Mouse (Mus musculus) MEL (cell line): ENCODE measurements at regions not wholly inside any gene's neighbourhood (a gene's known extent, or its start where the extent isn't known, plus 50 kb on each side); places are given as distances from the start of the nearest gene placed in this dataset.

ENCODE experiments used
- DNase-seq: peaks from one replicate; pipeline ENCODE4 v3.0.0; 2011; ENCODE audit warnings: low read depth, low spot score
- H3K27ac ChIP-seq: 2 replicates; pipeline ENCODE4 v1.5.1; 2012; ENCODE audit warnings: low read depth, mild to moderate bottlenecking, control low read depth, low read length, moderate library complexity; ENCODE audit not compliant: control insufficient read depth
- H3K27me3 ChIP-seq, 2 experiments: fragments of 150-350 bp in 1 of 2; sonication (generic) in 1 of 2; 2 replicates each; pipeline ENCODE4 v1.6.1; 2012; ENCODE audit warnings: low read length in 2 of 2, mild to moderate bottlenecking in 2 of 2, improper control_type of control experiment in 1 of 2, moderate library complexity in 1 of 2; ENCODE audit not compliant: insufficient read depth in 2 of 2, control insufficient read depth in 1 of 2
- H3K36me3 ChIP-seq, 2 experiments: 2 replicates each; pipeline ENCODE4 v1.6.1; 2012 to 2014; ENCODE audit warnings: low read length in 2 of 2, improper control_type of control experiment in 1 of 2, inconsistent platforms in 1 of 2, mild to moderate bottlenecking in 1 of 2; ENCODE audit not compliant: insufficient read depth in 2 of 2, control insufficient read depth in 1 of 2
- H3K4me1 ChIP-seq, 2 experiments: fragments of 150-350 bp in 1 of 2; sonication (generic) in 1 of 2; 2 replicates each; pipeline ENCODE4 v1.6.1; 2012; ENCODE audit warnings: low read length in 2 of 2, improper control_type of control experiment in 1 of 2, mild to moderate bottlenecking in 1 of 2; ENCODE audit not compliant: insufficient read depth in 2 of 2, control insufficient read depth in 1 of 2
- H3K4me3 ChIP-seq, 2 experiments: fragments of 150-350 bp in 1 of 2; sonication (generic) in 1 of 2; 2 replicates each; pipeline ENCODE4 v1.5.1; 2012; ENCODE audit warnings: low read depth in 2 of 2, low read length in 2 of 2, mild to moderate bottlenecking in 2 of 2, moderate library complexity in 2 of 2, control low read depth in 1 of 2, improper control_type of control experiment in 1 of 2; ENCODE audit not compliant: control insufficient read depth in 1 of 2, insufficient read depth in 1 of 2
- H3K79me2 ChIP-seq: 2 replicates; pipeline ENCODE4 v1.6.1; 2012; ENCODE audit warnings: mild to moderate bottlenecking, low read length, moderate library complexity; ENCODE audit not compliant: control insufficient read depth, poor library complexity, insufficient read depth
- H3K9ac ChIP-seq: 2 replicates; pipeline ENCODE4 v1.6.1; 2012; ENCODE audit warnings: low read depth, mild to moderate bottlenecking, control low read depth, low read length, moderate library complexity; ENCODE audit not compliant: control insufficient read depth, poor library complexity, severe bottlenecking
- H3K9me3 ChIP-seq: fragments of 150-350 bp; sonication (generic); replicated peaks from 2 replicates; pipeline ENCODE4 v1.6.1; 2012; ENCODE audit warnings: mild to moderate bottlenecking, low read length, improper control_type of control experiment, moderate library complexity; ENCODE audit not compliant: insufficient read depth
- GABPA ChIP-seq: IDR thresholded peaks from 2 replicates; pipeline ENCODE4 v1.6.1; 2012; ENCODE audit warnings: low read depth, mild to moderate bottlenecking, inconsistent platforms, low read length, improper control_type of control experiment, moderate library complexity
- JUND ChIP-seq: IDR thresholded peaks from 2 replicates; pipeline ENCODE4 v1.6.1; 2011; ENCODE audit warnings: low read depth, mild to moderate bottlenecking, improper control_type of control experiment, low read length
- KAT2A ChIP-seq: conservative IDR thresholded peaks from 2 replicates; pipeline ENCODE4 v1.6.1; 2012; ENCODE audit warnings: low read depth, low read length, improper control_type of control experiment, inconsistent platforms
- MAFK ChIP-seq: IDR thresholded peaks from 2 replicates; pipeline ENCODE4 v1.6.1; 2011; ENCODE audit warnings: low read depth, mild to moderate bottlenecking, low read length, improper control_type of control experiment, borderline replicate concordance
- MAX ChIP-seq: IDR thresholded peaks from 2 replicates; pipeline ENCODE4 v1.6.1; 2011; ENCODE audit warnings: low read length, improper control_type of control experiment
- MAZ ChIP-seq: IDR thresholded peaks from 2 replicates; pipeline ENCODE4 v1.6.1; 2012; ENCODE audit warnings: low read depth, mild to moderate bottlenecking, inconsistent platforms, low read length, improper control_type of control experiment
- NELFE ChIP-seq: IDR thresholded peaks from 2 replicates; pipeline ENCODE4 v1.6.1; 2011; ENCODE audit warnings: low read depth, low read length, improper control_type of control experiment
- NRF1 ChIP-seq: IDR thresholded peaks from 2 replicates; pipeline ENCODE4 v1.6.1; 2014; ENCODE audit warnings: low read depth, mild to moderate bottlenecking, inconsistent platforms, low read length, improper control_type of control experiment, moderate library complexity; ENCODE audit not compliant: poor library complexity, insufficient read depth, severe bottlenecking
- RCOR1 ChIP-seq: IDR thresholded peaks from 2 replicates; pipeline ENCODE4 v1.6.1; 2012; ENCODE audit warnings: low read depth, mild to moderate bottlenecking, inconsistent platforms, low read length, improper control_type of control experiment
- SIN3A ChIP-seq: IDR thresholded peaks from 2 replicates; pipeline ENCODE4 v1.6.1; 2012; ENCODE audit warnings: low read length, improper control_type of control experiment, inconsistent platforms
- TAL1 ChIP-seq: IDR thresholded peaks from 2 replicates; pipeline ENCODE4 v1.6.1; 2012; ENCODE audit warnings: mild to moderate bottlenecking, inconsistent platforms, low read length, moderate library complexity, mixed read lengths
- USF1 ChIP-seq: IDR thresholded peaks from 2 replicates; pipeline ENCODE4 v1.6.1; 2014; ENCODE audit warnings: low read depth, mild to moderate bottlenecking, inconsistent platforms, low read length, improper control_type of control experiment, moderate library complexity
- USF2 ChIP-seq, 2 experiments: IDR thresholded peaks; 2 replicates each; pipeline ENCODE4 v1.6.1; 2011 to 2012; ENCODE audit warnings: improper control_type of control experiment in 2 of 2, low read length in 2 of 2, borderline replicate concordance in 1 of 2, inconsistent platforms in 1 of 2, low read depth in 1 of 2, mild to moderate bottlenecking in 1 of 2; ENCODE audit not compliant: insufficient read depth in 1 of 2
- ZKSCAN1 ChIP-seq: IDR thresholded peaks from 2 replicates; pipeline ENCODE4 v1.6.1; 2012; ENCODE audit warnings: low read depth, mild to moderate bottlenecking, inconsistent platforms, low read length, improper control_type of control experiment, moderate library complexity
- ZNF384 ChIP-seq: IDR thresholded peaks from 2 replicates; pipeline ENCODE4 v1.6.1; 2012; ENCODE audit warnings: low read depth, mild to moderate bottlenecking, inconsistent platforms, low read length, improper control_type of control experiment

DNA sequence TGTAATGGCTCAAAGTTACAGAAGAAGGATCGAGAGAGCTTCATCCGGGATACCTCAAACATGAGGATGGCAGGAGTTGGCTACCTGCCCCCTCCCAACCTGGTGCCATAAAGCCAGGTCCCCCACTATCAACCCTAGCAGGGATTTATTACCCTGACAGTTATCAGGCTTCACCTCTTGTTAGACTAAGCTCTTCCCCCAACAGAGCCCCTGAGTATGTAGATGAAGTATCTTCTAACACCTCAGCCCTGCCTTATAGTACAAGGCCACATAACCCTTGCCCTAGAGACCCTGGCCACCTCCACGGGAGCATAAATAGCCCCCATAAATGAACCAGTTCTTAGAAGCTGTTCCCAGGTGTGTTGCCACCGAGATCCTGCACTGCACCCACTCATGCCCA, 158.9 kb upstream of the Kiz start:
- no peak for DNase-seq
- Histone ChIP-seq H3K4me3 (no peak overlapping the region), H3K79me2 (no peaks in the 10 kb centered on the region), H3K9me3 (no peaks in the 10 kb centered on the region), H3K27ac (no peak overlapping the region), H3K9ac (no peak overlapping the region), H3K4me1 (no peaks in the 10 kb centered on the region), H3K27me3 (no peaks in the 10 kb centered on the region), H3K36me3 (no peaks in the 10 kb centered on the region)
- TF ChIP-seq USF1 (no peak), GABPA (no peak), MAFK (no peak), MAX (no peak)

DNA sequence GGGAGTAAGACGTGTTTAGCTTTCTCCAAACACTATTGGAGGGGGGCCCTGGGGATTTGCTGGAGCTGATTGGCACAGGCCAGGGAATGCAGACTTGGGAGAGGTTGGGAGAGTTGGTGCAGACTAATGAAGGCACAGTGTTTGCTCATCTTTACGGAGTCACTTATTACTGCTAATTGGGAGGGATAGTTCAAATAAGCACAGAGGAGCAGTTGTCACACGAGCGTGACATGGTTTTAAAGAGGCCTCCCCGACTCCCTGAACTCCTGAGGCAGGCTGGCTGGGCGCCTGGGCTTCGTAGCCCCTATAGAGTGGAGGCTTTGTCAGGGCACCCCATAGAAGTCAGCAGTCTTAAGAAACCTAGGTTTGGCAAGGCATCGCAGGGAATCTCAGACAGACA, 145.0 kb upstream of the Kiz start:
- no peak overlapping the region for H3K4me3 ChIP-seq
- H3K9me3 ChIP-seq = no peaks in the 10 kb centered on the region
- H3K27me3 ChIP-seq = no peaks in the 10 kb centered on the region
- H3K27ac ChIP-seq = no peak overlapping the region
- H3K36me3 ChIP-seq = no peaks in the 10 kb centered on the region
- TF ChIP-seq MAFK = no peak
- TF ChIP-seq NRF1 = no peak
- TF ChIP-seq NELFE = no peak
- TF ChIP-seq GABPA = no peak
- no peak for TF ChIP-seq ZNF384
- TF ChIP-seq JUND = no peak
- no peak for TF ChIP-seq KAT2A
- TF ChIP-seq SIN3A = no peak
- TF ChIP-seq RCOR1 = no peak
- no peak for TF ChIP-seq ZKSCAN1
- no peak for TF ChIP-seq TAL1
- no peak for TF ChIP-seq USF2 (IDR thresholded peaks at IDR 0.05; ENCODE audit: borderline replicate concordance in 1 of 2, insufficient read depth in 1 of 2, low read depth in 1 of 2, low read length in 2 of 2)
- no peaks in the 10 kb centered on the region for H3K79me2 ChIP-seq
- H3K4me1 ChIP-seq = no peaks in the 10 kb centered on the region
- H3K9ac ChIP-seq = no peak overlapping the region
- DNase-seq = no peak

DNA sequence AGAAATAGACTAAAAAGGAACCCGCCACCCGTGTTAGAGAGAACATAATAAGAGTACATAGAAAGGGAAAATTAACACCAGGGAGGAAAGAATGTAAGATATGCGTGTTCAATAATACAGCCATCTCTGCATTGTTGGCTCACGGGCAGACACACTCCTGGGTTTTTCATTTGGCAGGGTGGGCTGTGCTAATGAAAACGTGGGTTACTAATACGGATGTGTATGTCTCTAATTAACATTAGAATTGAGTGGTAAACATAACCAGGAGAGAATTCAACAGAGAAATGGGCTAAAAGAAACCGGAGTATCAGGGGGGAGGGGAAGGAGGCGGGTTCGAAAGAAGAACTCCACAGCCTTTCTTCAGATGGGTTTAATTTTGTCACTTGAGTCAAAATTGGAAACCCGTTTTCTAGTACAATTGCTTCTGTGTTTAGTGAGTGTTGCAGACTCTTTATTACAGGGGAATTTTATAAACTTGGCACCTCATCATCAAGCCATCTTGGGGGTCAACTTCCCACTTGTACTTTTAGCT, 134.4 kb upstream of the Kiz start:
- TF ChIP-seq USF2 (IDR thresholded peaks at IDR 0.05; ENCODE audit: borderline replicate concordance in 1 of 2, insufficient read depth in 1 of 2, low read depth in 1 of 2, low read length in 2 of 2) = no peak
- no peak for TF ChIP-seq MAZ
- TF ChIP-seq, all 39 proteins: peak for 0
- DNase-seq = no peak
- Histone ChIP-seq H3K79me2 (no peaks in the 10 kb centered on the region), H3K4me1 (no peaks in the 10 kb centered on the region), H3K27ac (no peak overlapping the region), H3K9me3 (no peaks in the 10 kb centered on the region), H3K9ac (no peak overlapping the region), H3K4me3 (no peak overlapping the region), H3K36me3 (no peaks in the 10 kb centered on the region), H3K27me3 (no peaks in the 10 kb centered on the region)
